Mouse (Mus musculus) embryonic facial prominence, embryonic 11.5 days (tissue): ENCODE measurements around the gene Brinp1. TPM values are rescaled to one million over a fixed set of nuclear protein-coding genes. Genes with fewer than 3 reads are reported as not detected.

ENCODE experiments used
- ATAC-seq: fragments of 200-750 bp; cut with Nextera tagmentation; replicated peaks from 2 replicates; pipeline ENCODE4 v1.8.0; 2017; ENCODE audit warnings: low read depth; ENCODE audit not compliant: insufficient number of reproducible peaks, low FRiP score, low TSS enrichment
- DNase-seq: peaks from one replicate; pipeline ENCODE4 v3.0.0-alpha.2; 2015; ENCODE audit warnings: low spot score
- H3K27ac ChIP-seq: fragments of 300-500 bp; sonication (generic); replicated peaks from 2 replicates; pipeline ENCODE4 v1.5.1; 2014; ENCODE audit warnings: mild to moderate bottlenecking, low read depth, low read length, control low read depth
- H3K27me3 ChIP-seq: fragments of 300-500 bp; sonication (generic); 2 replicates; pipeline ENCODE4 v1.6.1; 2014; ENCODE audit warnings: mild to moderate bottlenecking, low read length, moderate library complexity, mixed read lengths; ENCODE audit not compliant: control insufficient read depth, insufficient read depth
- H3K36me3 ChIP-seq: fragments of 300-500 bp; sonication (generic); replicated peaks from 2 replicates; pipeline ENCODE4 v1.6.1; 2014; ENCODE audit warnings: low read depth, mild to moderate bottlenecking, low read length, moderate library complexity, mixed read lengths; ENCODE audit not compliant: control insufficient read depth, insufficient read depth
- H3K4me1 ChIP-seq: fragments of 300-500 bp; sonication (generic); 2 replicates; pipeline ENCODE4 v1.6.1; 2014; ENCODE audit warnings: low read length, mixed read lengths; ENCODE audit not compliant: control insufficient read depth, insufficient read depth
- H3K4me2 ChIP-seq: fragments of 300-500 bp; sonication (generic); 2 replicates; pipeline ENCODE4 v1.6.1; 2014; ENCODE audit warnings: low read depth, mild to moderate bottlenecking, control low read depth, low read length, moderate library complexity
- H3K4me3 ChIP-seq: fragments of 300-500 bp; sonication (generic); 2 replicates; pipeline ENCODE4 v1.5.1; 2014; ENCODE audit warnings: low read depth, low read length, control low read depth
- H3K9ac ChIP-seq: fragments of 300-500 bp; sonication (generic); replicated peaks from 2 replicates; pipeline ENCODE4 v1.6.1; 2014; ENCODE audit warnings: mild to moderate bottlenecking, control low read depth, low read length
- H3K9me3 ChIP-seq: fragments of 300-500 bp; sonication (generic); replicated peaks from 2 replicates; pipeline ENCODE4 v1.6.1; 2016; ENCODE audit warnings: mild to moderate bottlenecking, low read length, inconsistent platforms, mixed read lengths; ENCODE audit not compliant: control insufficient read depth
- WGBS: fragments of 180-500 bp; shearing (Covaris S2); extraction: QIAGEN DNeasy Blood & Tissue Kit; methylation state at CpG from one replicate; pipeline ENCODE4 v1.1.7; 2014; 5-methylcytosine and 5-hydroxymethylcytosine counted together
- polyA plus RNA-seq: library from polyadenylated mRNA; unstranded; fragments of >200 nt; fragmentation: Nextera tagmentation; extraction: Ambion mirVana; gene quantifications from 2 replicates; pipeline ENCODE4 v1.2.1, GENCODE M21; 2014

The Brinp1 gene
- polyA plus RNA-seq, 1 experiment from 2014 or later, result 7.4 TPM

DNA sequence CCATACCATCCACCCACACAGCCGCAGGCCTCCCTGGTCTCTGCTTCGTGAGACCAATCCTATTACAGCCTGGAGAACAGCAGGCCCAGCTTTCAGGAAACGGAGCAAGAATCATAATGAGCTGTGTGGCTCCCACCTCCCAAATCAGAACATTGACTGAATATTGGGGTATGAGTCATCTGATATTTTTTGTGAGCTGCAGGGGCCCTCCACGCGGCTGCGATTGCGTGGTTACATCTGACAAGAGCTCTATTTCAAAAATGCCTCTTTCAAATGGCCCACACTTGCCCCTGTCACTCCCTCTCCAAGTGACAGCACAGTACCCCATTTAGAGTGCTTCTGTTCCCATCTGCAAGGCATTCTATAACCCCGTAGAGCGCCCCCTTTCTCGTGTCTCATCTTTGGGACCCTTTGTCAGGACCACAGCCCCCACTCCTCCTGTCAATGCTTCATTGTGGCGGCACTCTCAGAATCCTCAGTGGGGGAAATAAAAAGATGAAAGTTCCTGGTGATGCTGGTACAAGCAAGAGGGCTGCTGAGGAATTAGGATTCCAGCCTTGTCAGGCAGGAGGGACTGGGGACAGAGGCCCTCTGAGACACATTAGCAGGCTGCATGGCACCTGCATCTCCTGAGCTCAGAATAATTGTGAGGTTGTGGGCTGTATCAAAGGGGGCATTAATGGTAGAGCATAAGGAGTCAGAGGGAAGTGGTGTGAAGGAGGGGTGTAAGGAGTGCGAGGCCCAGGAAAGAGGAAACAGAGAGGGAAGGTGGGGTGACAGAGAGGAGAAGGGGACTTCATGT lies 188.2 kb downstream of the Brinp1 start:
- Histone ChIP-seq H3K9ac (no peak overlapping the region), H3K36me3 (no peaks in the 10 kb centered on the region), H3K4me2 (no peak overlapping the region), H3K4me1 (no peaks in the 10 kb centered on the region), H3K27ac (no peak overlapping the region), H3K4me3 (no peak overlapping the region), H3K27me3 (no peaks in the 10 kb centered on the region), H3K9me3 (no peaks in the 10 kb centered on the region)
- no peak for ATAC-seq
- DNase-seq, result no peak
- 72% methylated on average over 12 of the region's 12 CpGs for WGBS

DNA sequence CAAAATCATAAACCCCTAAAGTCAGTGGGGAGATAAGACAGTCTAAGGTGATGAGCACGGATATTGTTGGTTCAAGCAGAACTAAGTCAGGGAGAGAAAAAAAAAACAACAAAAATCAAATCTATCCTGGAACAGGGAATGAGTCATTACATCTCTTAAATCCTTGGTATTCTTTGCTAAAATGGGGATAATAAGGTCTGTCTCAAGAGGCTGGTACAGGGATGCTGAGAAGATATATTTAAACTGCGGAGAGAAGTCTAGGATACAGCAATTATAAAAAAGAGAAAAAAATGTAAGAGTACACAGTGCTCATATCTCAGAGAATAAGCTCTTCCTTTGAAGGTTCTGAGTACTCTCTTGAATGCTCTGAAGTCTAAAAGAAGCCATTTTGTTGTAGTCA lies 189.3 kb downstream of the Brinp1 start:
- Histone ChIP-seq H3K36me3 (no peaks in the 10 kb centered on the region), H3K9me3 (no peaks in the 10 kb centered on the region), H3K4me3 (no peak overlapping the region), H3K27me3 (no peaks in the 10 kb centered on the region), H3K27ac (no peak overlapping the region), H3K4me2 (no peak overlapping the region), H3K4me1 (no peaks in the 10 kb centered on the region), H3K9ac (no peak overlapping the region)
- ATAC-seq (no peak), DNase-seq (no peak)
- WGBS, result 95% methylated on average over 2 of the region's 2 CpGs

DNA sequence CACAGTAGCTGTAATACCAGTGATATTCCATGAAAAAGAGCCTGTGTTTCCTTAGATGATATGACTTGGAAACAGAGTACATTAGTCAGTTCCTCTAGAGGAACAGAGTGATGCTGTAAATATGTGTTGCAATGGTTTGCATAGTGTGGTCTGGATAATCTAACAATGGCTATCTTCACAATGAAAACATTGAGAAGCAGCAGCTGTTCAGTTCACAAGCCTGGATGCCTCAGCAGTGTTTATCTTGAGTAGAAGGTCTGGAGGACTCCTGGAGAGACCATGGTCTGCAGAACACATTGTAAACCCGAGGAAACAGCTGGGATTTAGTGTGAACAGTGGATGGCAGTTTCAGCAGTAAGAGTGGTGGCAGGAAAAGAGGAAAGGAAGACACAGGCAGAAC lies 233.2 kb downstream of the Brinp1 start:
- H3K36me3 ChIP-seq, result no peaks in the 10 kb centered on the region
- no peak overlapping the region for H3K4me2 ChIP-seq
- no peak for ATAC-seq
- H3K9ac ChIP-seq, result no peak overlapping the region
- no peaks in the 10 kb centered on the region for H3K27me3 ChIP-seq
- H3K4me1 ChIP-seq, result no peaks in the 10 kb centered on the region
- H3K27ac ChIP-seq, result no peak overlapping the region
- DNase-seq, result no peak
- WGBS, result 41% methylated on average over 1 of the region's 1 CpGs
- H3K9me3 ChIP-seq, result no peaks in the 10 kb centered on the region
- no peak overlapping the region for H3K4me3 ChIP-seq
